Mouse (Mus musculus) CH12F3 (cell line): ENCODE results near the gene Vmn1r55.

ENCODE experiments used
- in situ Hi-C: fragments of 300-500 bp; cut with MboI; formaldehyde crosslinking; loops from 2 replicates; pipeline ENCODE4 v1.14.3; 2020; ENCODE audit warnings: low sequenced_read_pairs

Gene Vmn1r55

GRCm38 (mm10) chr7:5083325-5084105 lies 66.0 kb downstream of the Vmn1r55 start:
- in situ Hi-C loops, result loop anchor here (5.0 kb wide), 1 partner anchor 44 kb away; the partner anchor contains the start of gene Rasl2-9

- in situ Hi-C loops, result loop anchor here (5.0 kb wide), 1 partner anchor 45 kb away; the partner anchor contains the start of gene Rasl2-9
Observed at GRCm38 (mm10) chr7:5081939-5082338, 67.5 kb downstream of the Vmn1r55 start.

- in situ Hi-C loops, result loop anchor here (5.0 kb wide), 1 partner anchor 46 kb away; the partner anchor contains the start of gene Rasl2-9
Observed at GRCm38 (mm10) chr7:5081241-5081640, 68.2 kb downstream of the Vmn1r55 start.

- in situ Hi-C loops, result loop anchor here (5.0 kb wide), 1 partner anchor 46 kb away; the partner anchor contains the start of gene Rasl2-9
Observed at GRCm38 (mm10) chr7:5080815-5081214, 68.7 kb downstream of the Vmn1r55 start.

DNA sequence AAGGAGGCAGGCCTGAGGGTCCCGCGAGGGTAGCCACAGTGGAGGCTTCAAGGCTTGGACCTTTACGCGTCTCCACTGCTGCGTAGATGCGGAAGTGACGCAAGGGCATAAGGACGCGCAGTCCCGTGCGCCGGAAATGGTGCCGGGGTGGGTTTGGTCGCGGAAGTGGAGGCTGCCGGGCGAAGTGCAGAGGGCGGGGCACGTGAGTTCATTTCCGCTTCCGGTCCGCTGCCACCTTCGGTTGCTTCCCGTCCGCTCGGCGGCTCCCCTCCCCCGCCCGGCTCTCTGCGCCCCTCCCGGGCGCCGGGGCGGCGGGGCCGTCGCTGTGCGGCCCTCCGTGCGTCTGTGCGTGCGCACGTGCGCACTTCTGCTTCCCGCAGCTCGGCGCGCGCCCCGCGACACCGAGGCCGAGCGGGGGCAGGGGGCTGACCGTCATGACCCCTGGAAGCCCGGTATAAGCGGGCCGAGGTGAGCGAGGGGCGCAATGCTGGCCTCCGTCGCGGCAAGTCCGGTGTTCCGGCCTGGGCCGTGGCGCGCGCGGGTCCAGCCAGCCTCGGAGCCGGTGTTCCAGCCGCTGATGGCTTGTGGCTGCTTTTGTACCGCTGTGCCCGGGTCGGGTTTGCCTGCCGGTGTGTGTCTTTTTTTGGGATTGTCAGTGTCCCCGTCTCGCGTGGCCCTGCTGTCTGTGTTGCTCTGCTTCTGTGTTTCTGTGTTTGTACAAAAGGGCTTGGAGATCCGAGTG lies 69.3 kb downstream of the Vmn1r55 start, which contains the start of gene Epn1:
Gene Epn1, plus strand, starts transcription at position 226 of the 742 bp plus-strand sequence.
- in situ Hi-C loops, result loop anchor here (5.0 kb wide), 1 partner anchor 47 kb away; the partner anchor contains the start of gene Rasl2-9

- in situ Hi-C loops, result loop anchor here (5.0 kb wide), 1 partner anchor 48 kb away; the partner anchor contains the start of gene Rasl2-9
Observed at GRCm38 (mm10) chr7:5079365-5080009, 70.0 kb downstream of the Vmn1r55 start.
